Mouse (Mus musculus): ENCODE data around the gene Nwd1.

GRCm38 (mm10) chr8:72760216-72760615 is 113.7 kb downstream of the Nwd1 start:
- no peak for TF ChIP-seq CTCF (IDR thresholded peaks at IDR 0.05; ENCODE audit: borderline replicate concordance, insufficient read depth, low read depth, low read length)
- no peak for TF ChIP-seq POLR2A (IDR thresholded peaks at IDR 0.05; ENCODE audit: borderline replicate concordance, insufficient read depth, low read length)
